Mouse (Mus musculus): ENCODE measurements around the gene Gna11.

GRCm38 (mm10) chr10:81564216-81564615, 19.2 kb upstream of the Gna11 start:
- TF ChIP-seq CTCF (IDR thresholded peaks at IDR 0.05; ENCODE audit: control insufficient read depth, insufficient read depth, insufficient replicate concordance, low read depth, low read length) (no peak), POLR2A (IDR thresholded peaks at IDR 0.05; ENCODE audit: control insufficient read depth, low read depth, low read length) (no peak)
